Mouse (Mus musculus): ENCODE measurements at regions not wholly inside any gene's neighbourhood (a gene's known extent, or its start where the extent isn't known, plus 50 kb on each side); places are given as distances from the start of the nearest gene placed in this dataset.

DNA sequence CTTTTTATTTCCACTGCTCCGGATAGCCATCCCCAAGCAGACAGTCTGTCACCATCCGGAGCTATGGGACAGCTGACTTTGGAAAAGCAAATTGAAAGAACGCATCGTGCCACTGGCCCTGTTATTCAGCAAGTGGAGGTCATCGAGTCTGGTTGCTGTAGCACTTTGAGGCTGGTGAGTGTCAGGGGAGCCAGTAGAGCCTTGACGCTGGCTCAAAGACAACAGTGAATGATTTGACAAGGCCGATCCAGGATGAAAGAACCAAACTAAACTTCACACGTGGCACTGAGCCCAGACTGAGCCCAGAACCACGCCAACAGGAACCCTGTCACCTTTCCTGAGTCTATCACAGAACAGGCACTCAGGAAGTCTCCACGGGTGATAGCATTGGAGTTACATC is 296.8 kb upstream of the Rtl1 start:
- no peaks in the 10 kb centered on the region for H3K4me1 ChIP-seq (ENCODE audit: insufficient read depth)
- no peak overlapping the region for H3K4me2 ChIP-seq (ENCODE audit: low read depth)
- H3K9me3 ChIP-seq (ENCODE audit: low read length) = no peaks in the 10 kb centered on the region
- WGBS = 76% methylated on average over 10 of the region's 10 CpGs
- H3K9ac ChIP-seq = no peak overlapping the region
- DNase-seq = no peak
- no peak for ATAC-seq
- no peaks in the 10 kb centered on the region for H3K36me3 ChIP-seq (ENCODE audit: insufficient read depth)
- H3K27me3 ChIP-seq (ENCODE audit: insufficient read depth, low read length) = no peaks in the 10 kb centered on the region
- no peak for TF ChIP-seq CTCF (IDR thresholded peaks at IDR 0.05; ENCODE audit: low read depth)
- no peak overlapping the region for H3K27ac ChIP-seq (ENCODE audit: low read depth, low read length)
- H3K4me3 ChIP-seq (ENCODE audit: low read depth, low read length) = no peak overlapping the region

DNA sequence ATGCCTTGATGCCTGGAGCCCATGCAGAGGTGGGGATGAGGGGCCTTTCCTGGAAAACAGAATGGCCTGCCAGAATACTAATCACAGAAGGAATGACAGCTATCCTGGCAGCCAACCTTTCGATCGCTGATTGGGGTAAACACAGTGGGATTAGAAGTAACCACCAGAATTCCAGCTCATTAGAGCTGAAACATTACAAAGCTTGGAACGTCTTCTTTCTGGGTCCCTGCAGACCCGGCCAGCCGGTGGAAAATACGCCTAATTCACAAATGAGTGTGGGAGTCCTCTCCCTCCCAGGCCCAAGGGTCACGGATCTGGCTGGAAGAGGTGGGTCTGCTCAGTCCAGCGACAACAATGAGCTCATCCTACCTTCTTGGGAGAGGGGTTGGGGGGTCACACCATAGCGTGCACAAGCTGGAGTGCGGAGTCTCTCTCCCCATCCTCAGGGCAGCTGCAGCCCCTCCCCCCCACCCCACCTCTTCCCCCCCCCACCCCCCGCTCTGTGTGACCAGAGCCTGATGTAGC is 297.8 kb upstream of the Rtl1 start:
- 42% methylated on average over 11 of the region's 11 CpGs for WGBS
- H3K4me3 ChIP-seq (ENCODE audit: low read depth, low read length) = no peak overlapping the region
- H3K4me1 ChIP-seq (ENCODE audit: insufficient read depth) = no peaks in the 10 kb centered on the region
- ATAC-seq (no peak), DNase-seq (no peak)
- H3K4me2 ChIP-seq (ENCODE audit: low read depth) = no peak overlapping the region
- no peaks in the 10 kb centered on the region for H3K27me3 ChIP-seq (ENCODE audit: insufficient read depth, low read length)
- no peak overlapping the region for H3K27ac ChIP-seq (ENCODE audit: low read depth, low read length)
- H3K9me3 ChIP-seq (ENCODE audit: low read length) = no peaks in the 10 kb centered on the region
- TF ChIP-seq CTCF (IDR thresholded peaks at IDR 0.05; ENCODE audit: low read depth) = no peak
- H3K9ac ChIP-seq = no peak overlapping the region
- H3K36me3 ChIP-seq (ENCODE audit: insufficient read depth) = no peaks in the 10 kb centered on the region

DNA sequence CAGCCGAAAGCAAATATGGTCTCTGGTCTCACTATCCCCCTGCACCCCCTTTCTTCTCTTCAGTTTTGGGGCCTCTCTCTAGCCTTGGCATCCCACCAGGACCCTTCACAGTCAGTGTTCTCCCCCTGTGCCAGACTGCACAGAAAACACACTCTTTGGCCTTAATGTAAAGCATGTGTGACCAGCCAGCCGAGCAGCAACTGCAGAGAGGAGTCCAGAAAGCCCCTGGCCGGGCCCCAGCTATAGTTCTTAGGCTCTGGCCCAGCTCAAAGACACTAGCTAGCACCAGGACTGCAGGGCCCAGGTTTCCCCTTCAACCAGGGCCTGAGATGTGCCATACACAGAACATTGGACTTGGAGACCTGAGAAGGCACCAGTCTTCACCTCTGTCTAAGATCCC is 299.3 kb upstream of the Rtl1 start:
- Histone ChIP-seq H3K27me3 (ENCODE audit: insufficient read depth, low read length) (no peaks in the 10 kb centered on the region), H3K4me3 (ENCODE audit: low read depth, low read length) (no peak overlapping the region), H3K36me3 (ENCODE audit: insufficient read depth) (no peaks in the 10 kb centered on the region), H3K4me2 (ENCODE audit: low read depth) (no peak overlapping the region), H3K4me1 (ENCODE audit: insufficient read depth) (no peaks in the 10 kb centered on the region), H3K27ac (ENCODE audit: low read depth, low read length) (no peak overlapping the region), H3K9ac (no peak overlapping the region), H3K9me3 (ENCODE audit: low read length) (no peaks in the 10 kb centered on the region)
- DNase-seq (no peak), ATAC-seq (no peak)
- WGBS = 82% methylated on average over 3 of the region's 3 CpGs
- TF ChIP-seq CTCF (IDR thresholded peaks at IDR 0.05; ENCODE audit: low read depth) = no peak

DNA sequence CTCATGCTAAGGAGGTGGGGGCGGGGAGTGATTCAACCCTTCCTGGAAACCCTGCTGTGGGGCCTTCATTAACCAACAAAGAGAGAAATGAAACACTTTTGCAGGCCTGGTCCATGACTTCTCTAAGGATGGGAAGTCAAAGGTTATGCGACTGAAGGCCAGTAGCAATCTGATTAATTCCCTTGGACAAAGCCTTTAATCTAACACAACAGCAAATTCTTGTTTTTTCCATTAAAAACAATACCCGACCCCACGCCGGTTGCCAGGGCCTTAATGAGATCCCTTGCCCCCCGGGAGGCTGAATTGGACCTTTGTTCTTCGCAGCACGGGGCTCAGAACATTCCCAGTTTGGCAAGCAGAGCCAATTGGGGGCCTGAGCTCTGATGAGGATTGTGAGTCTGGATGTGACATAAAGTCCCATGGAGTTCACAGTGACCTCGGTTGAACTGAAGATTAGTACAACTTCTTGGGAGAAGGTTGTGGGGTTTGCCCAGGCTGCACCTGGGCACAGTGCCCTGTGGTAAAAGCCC is 310.9 kb upstream of the Rtl1 start:
- ATAC-seq = peak; percentile 53
- H3K27ac ChIP-seq (ENCODE audit: low read depth, low read length) = no peak overlapping the region

DNA sequence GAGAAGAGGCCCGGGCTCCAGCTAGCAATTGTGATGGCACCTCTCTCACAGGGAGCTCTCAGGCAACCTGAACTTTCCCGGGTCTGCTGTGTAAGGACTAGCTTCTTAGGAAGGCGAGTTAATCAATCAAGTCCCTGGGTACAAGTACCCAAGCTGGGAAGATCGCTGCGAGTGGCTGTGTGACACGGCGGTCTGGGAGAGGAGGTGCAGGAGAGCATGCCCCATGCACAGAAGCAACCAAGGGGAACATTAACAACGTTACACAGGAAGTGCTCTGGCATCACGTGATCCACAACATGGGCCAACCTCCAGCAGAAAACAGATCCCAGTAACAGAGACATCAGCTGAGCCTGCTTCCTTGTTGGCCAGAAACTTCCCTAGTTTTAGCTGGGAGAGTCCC is 311.4 kb upstream of the Rtl1 start:
- no peaks in the 10 kb centered on the region for H3K36me3 ChIP-seq (ENCODE audit: insufficient read depth)
- ATAC-seq (no peak), DNase-seq (peak; percentile 20)
- H3K27me3 ChIP-seq (ENCODE audit: insufficient read depth, low read length) = no peaks in the 10 kb centered on the region
- no peak for TF ChIP-seq CTCF (IDR thresholded peaks at IDR 0.05; ENCODE audit: low read depth)
- 44% methylated on average over 9 of the region's 9 CpGs for WGBS
- no peak overlapping the region for H3K9ac ChIP-seq
- H3K27ac ChIP-seq (ENCODE audit: low read depth, low read length) = no peak overlapping the region
- H3K4me1 ChIP-seq (ENCODE audit: insufficient read depth) = no peaks in the 10 kb centered on the region
- H3K4me2 ChIP-seq (ENCODE audit: low read depth) = no peak overlapping the region
- H3K4me3 ChIP-seq (ENCODE audit: low read depth, low read length) = no peak overlapping the region
- no peaks in the 10 kb centered on the region for H3K9me3 ChIP-seq (ENCODE audit: low read length)

More for the DNA sequence above, 310.9 kb upstream of the Rtl1 start:
- Histone ChIP-seq H3K36me3 (ENCODE audit: insufficient read depth) (no peaks in the 10 kb centered on the region), H3K27me3 (ENCODE audit: insufficient read depth, low read length) (no peaks in the 10 kb centered on the region), H3K4me2 (ENCODE audit: low read depth) (no peak overlapping the region), H3K4me1 (ENCODE audit: insufficient read depth) (no peaks in the 10 kb centered on the region), H3K9ac (no peak overlapping the region), H3K9me3 (ENCODE audit: low read length) (no peaks in the 10 kb centered on the region), H3K4me3 (ENCODE audit: low read depth, low read length) (no peak overlapping the region)
- DNase-seq = peak; percentile 39
- WGBS = 6% methylated on average over 9 of the region's 9 CpGs
- no peak for TF ChIP-seq CTCF (IDR thresholded peaks at IDR 0.05; ENCODE audit: low read depth)

DNA sequence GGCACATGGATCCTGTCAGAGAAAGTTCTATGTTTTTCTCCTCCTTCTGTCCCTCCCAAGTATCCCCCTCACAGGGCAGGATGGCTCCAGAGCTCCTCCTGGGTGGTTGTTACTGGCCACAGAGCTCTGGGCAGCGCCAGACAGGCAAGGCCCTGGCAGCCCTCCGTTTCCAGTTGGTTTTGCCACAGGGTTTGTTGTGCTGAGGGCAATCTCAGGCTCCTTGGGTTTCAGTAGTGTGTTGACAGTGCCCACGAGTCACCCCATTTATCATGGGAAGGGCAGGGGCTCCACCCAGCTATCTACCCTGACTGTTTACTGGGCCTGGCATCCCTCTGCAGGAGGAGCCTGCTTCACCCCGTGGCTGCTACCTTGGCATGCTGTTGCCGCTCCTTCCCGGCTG is 317.6 kb upstream of the Rtl1 start:
- DNase-seq (no peak), ATAC-seq (no peak)
- Histone ChIP-seq H3K27ac (ENCODE audit: low read depth, low read length) (no peak overlapping the region), H3K36me3 (ENCODE audit: insufficient read depth) (no peaks in the 10 kb centered on the region), H3K4me2 (ENCODE audit: low read depth) (no peak overlapping the region), H3K9ac (no peak overlapping the region), H3K4me3 (ENCODE audit: low read depth, low read length) (no peak overlapping the region), H3K9me3 (ENCODE audit: low read length) (no peaks in the 10 kb centered on the region), H3K27me3 (ENCODE audit: insufficient read depth, low read length) (no peaks in the 10 kb centered on the region), H3K4me1 (ENCODE audit: insufficient read depth) (no peaks in the 10 kb centered on the region)
- TF ChIP-seq CTCF (IDR thresholded peaks at IDR 0.05; ENCODE audit: low read depth) = no peak
- 86% methylated on average over 6 of the region's 6 CpGs for WGBS

DNA sequence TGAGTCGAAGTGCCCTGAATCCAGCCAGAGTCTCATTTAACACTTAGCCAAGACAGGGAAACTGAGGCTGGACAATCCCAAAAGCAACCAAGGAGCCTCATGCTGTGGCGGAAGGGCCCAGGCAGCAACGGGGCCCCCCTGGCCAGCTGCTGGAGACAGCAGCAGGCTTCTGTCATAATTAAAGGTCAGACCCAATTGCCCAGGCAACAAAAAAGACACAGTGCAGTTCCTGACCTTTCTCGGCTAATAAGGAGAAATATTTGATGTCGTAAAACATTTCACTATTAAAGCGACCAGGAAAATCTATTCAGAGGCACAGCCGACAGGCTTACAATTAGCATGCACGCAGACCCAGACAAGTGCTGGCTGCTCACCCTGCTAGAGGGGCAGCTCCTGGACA is 318.8 kb upstream of the Rtl1 start:
- H3K9me3 ChIP-seq (ENCODE audit: low read length) = no peaks in the 10 kb centered on the region
- H3K9ac ChIP-seq = no peak overlapping the region
- no peaks in the 10 kb centered on the region for H3K4me1 ChIP-seq (ENCODE audit: insufficient read depth)
- no peak for ATAC-seq
- no peak overlapping the region for H3K4me3 ChIP-seq (ENCODE audit: low read depth, low read length)
- H3K27ac ChIP-seq (ENCODE audit: low read depth, low read length) = no peak overlapping the region
- H3K27me3 ChIP-seq (ENCODE audit: insufficient read depth, low read length) = no peaks in the 10 kb centered on the region
- DNase-seq = no peak
- no peak for TF ChIP-seq CTCF (IDR thresholded peaks at IDR 0.05; ENCODE audit: low read depth)
- WGBS = 55% methylated on average over 8 of the region's 8 CpGs
- H3K4me2 ChIP-seq (ENCODE audit: low read depth) = no peak overlapping the region
- H3K36me3 ChIP-seq (ENCODE audit: insufficient read depth) = no peaks in the 10 kb centered on the region
